Mouse (Mus musculus): ENCODE results near the gene Ncs1. TPM values are rescaled to one million over a fixed set of nuclear protein-coding genes. Genes with fewer than 3 reads are reported as not detected.

The Ncs1 gene
- polyA plus RNA-seq, 1 experiment from 2014 or later = 11.8 TPM

GRCm38 (mm10) chr2:31281138-31281537 lies 35.5 kb downstream of the Ncs1 start:
- Histone ChIP-seq H3K9ac (ENCODE audit: low read length) (no peak overlapping the region), H3K27me3 (ENCODE audit: control insufficient read depth, insufficient read depth, low read depth, low read length) (no peaks in the 10 kb centered on the region), H3K4me1 (replicated peaks; ENCODE audit: control insufficient read depth, insufficient read depth, low read length) (no peaks in the 10 kb centered on the region), H3K4me3 (ENCODE audit: low read length) (no peak overlapping the region), H3K9me3 (ENCODE audit: control insufficient read depth, low read length) (no peaks in the 10 kb centered on the region), H3K36me3 (ENCODE audit: control insufficient read depth, insufficient read depth, low read length) (no peaks in the 10 kb centered on the region), H3K27ac (ENCODE audit: low read length) (no peak overlapping the region), H3K4me2 (ENCODE audit: low read depth, low read length) (no peak overlapping the region)
- 78% methylated on average over 8 of the region's 8 CpGs for WGBS
- no peak for ATAC-seq (ENCODE audit: low read depth)

- WGBS = 57% methylated on average over 7 of the region's 7 CpGs
- no peak overlapping the region for H3K9ac ChIP-seq (ENCODE audit: low read length)
- H3K36me3 ChIP-seq (ENCODE audit: control insufficient read depth, insufficient read depth, low read length) = 0 out of 2 replicates have a peak, but pooled peaks cover 2% of the 10 kb centered on the region
These were observed 36.6 kb downstream of the Ncs1 start for GRCm38 (mm10) chr2:31282266-31282665.

GRCm38 (mm10) chr2:31282880-31283279 lies 37.3 kb downstream of the Ncs1 start:
- H3K36me3 ChIP-seq (ENCODE audit: control insufficient read depth, insufficient read depth, low read length) = 0 out of 2 replicates have a peak, but pooled peaks cover 2% of the 10 kb centered on the region
- no peak overlapping the region for H3K9ac ChIP-seq (ENCODE audit: low read length)
- no peak overlapping the region for H3K4me2 ChIP-seq (ENCODE audit: low read depth, low read length)
- H3K9me3 ChIP-seq (ENCODE audit: control insufficient read depth, low read length) = no peaks in the 10 kb centered on the region
- ATAC-seq (ENCODE audit: low read depth) = no peak
- no peak overlapping the region for H3K27ac ChIP-seq (ENCODE audit: low read length)
- H3K4me3 ChIP-seq (ENCODE audit: low read length) = no peak overlapping the region
- H3K27me3 ChIP-seq (ENCODE audit: control insufficient read depth, insufficient read depth, low read depth, low read length) = no peaks in the 10 kb centered on the region
- 94% methylated on average over 12 of the region's 12 CpGs for WGBS
- no peaks in the 10 kb centered on the region for H3K4me1 ChIP-seq (replicated peaks; ENCODE audit: control insufficient read depth, insufficient read depth, low read length)

More at GRCm38 (mm10) chr2:31282266-31282665, 36.6 kb downstream of the Ncs1 start:
- Histone ChIP-seq H3K9me3 (ENCODE audit: control insufficient read depth, low read length) (no peaks in the 10 kb centered on the region), H3K4me1 (replicated peaks; ENCODE audit: control insufficient read depth, insufficient read depth, low read length) (no peaks in the 10 kb centered on the region), H3K27me3 (ENCODE audit: control insufficient read depth, insufficient read depth, low read depth, low read length) (no peaks in the 10 kb centered on the region), H3K27ac (ENCODE audit: low read length) (no peak overlapping the region), H3K4me2 (ENCODE audit: low read depth, low read length) (no peak overlapping the region), H3K4me3 (ENCODE audit: low read length) (no peak overlapping the region)
- ATAC-seq (ENCODE audit: low read depth) = no peak

- no peaks in the 10 kb centered on the region for H3K9me3 ChIP-seq (ENCODE audit: control insufficient read depth, low read length)
- peaks cover 4% of the 10 kb centered on the region; the same call in 1 of the 2 replicates for H3K36me3 ChIP-seq (ENCODE audit: control insufficient read depth, insufficient read depth, low read length)
- WGBS = 82% methylated on average over 5 of the region's 5 CpGs
- H3K27me3 ChIP-seq (ENCODE audit: control insufficient read depth, insufficient read depth, low read depth, low read length) = no peaks in the 10 kb centered on the region
- no peak for ATAC-seq (ENCODE audit: low read depth)
- no peak overlapping the region for H3K9ac ChIP-seq (ENCODE audit: low read length)
- no peak overlapping the region for H3K4me2 ChIP-seq (ENCODE audit: low read depth, low read length)
- H3K4me1 ChIP-seq (replicated peaks; ENCODE audit: control insufficient read depth, insufficient read depth, low read length) = no peaks in the 10 kb centered on the region
- H3K27ac ChIP-seq (ENCODE audit: low read length) = no peak overlapping the region
- H3K4me3 ChIP-seq (ENCODE audit: low read length) = no peak overlapping the region
These were observed 38.9 kb downstream of the Ncs1 start for GRCm38 (mm10) chr2:31284531-31284930.

GRCm38 (mm10) chr2:31291421-31291820 lies 45.8 kb downstream of the Ncs1 start:
- H3K4me3 ChIP-seq (ENCODE audit: low read length) = no peak overlapping the region
- H3K4me2 ChIP-seq (ENCODE audit: low read depth, low read length) = no peak overlapping the region
- no peaks in the 10 kb centered on the region for H3K27me3 ChIP-seq (ENCODE audit: control insufficient read depth, insufficient read depth, low read depth, low read length)
- H3K36me3 ChIP-seq (ENCODE audit: control insufficient read depth, insufficient read depth, low read length) = peaks cover 4% of the 10 kb centered on the region; the same call in 1 of the 2 replicates
- no peak for ATAC-seq (ENCODE audit: low read depth)
- H3K4me1 ChIP-seq (replicated peaks; ENCODE audit: control insufficient read depth, insufficient read depth, low read length) = no peaks in the 10 kb centered on the region
- no peak overlapping the region for H3K27ac ChIP-seq (ENCODE audit: low read length)
- 8% methylated on average over 6 of the region's 6 CpGs for WGBS
- H3K9ac ChIP-seq (ENCODE audit: low read length) = no peak overlapping the region
- H3K9me3 ChIP-seq (ENCODE audit: control insufficient read depth, low read length) = no peaks in the 10 kb centered on the region

GRCm38 (mm10) chr2:31294985-31295384 lies 49.4 kb downstream of the Ncs1 start:
- H3K27me3 ChIP-seq (ENCODE audit: control insufficient read depth, insufficient read depth, low read depth, low read length) = no peaks in the 10 kb centered on the region
- H3K36me3 ChIP-seq (ENCODE audit: control insufficient read depth, insufficient read depth, low read length) = no peaks in the 10 kb centered on the region
- ATAC-seq (ENCODE audit: low read depth) = no peak
- no peak overlapping the region for H3K4me3 ChIP-seq (ENCODE audit: low read length)
- no peaks in the 10 kb centered on the region for H3K9me3 ChIP-seq (ENCODE audit: control insufficient read depth, low read length)
- WGBS = 4% methylated on average over 4 of the region's 4 CpGs
- H3K9ac ChIP-seq (ENCODE audit: low read length) = no peak overlapping the region
- H3K27ac ChIP-seq (ENCODE audit: low read length) = no peak overlapping the region
- H3K4me1 ChIP-seq (replicated peaks; ENCODE audit: control insufficient read depth, insufficient read depth, low read length) = peaks cover 4% of the 10 kb centered on the region; the same call in 1 of the 2 replicates
- no peak overlapping the region for H3K4me2 ChIP-seq (ENCODE audit: low read depth, low read length)

- H3K9me3 ChIP-seq (ENCODE audit: control insufficient read depth, low read length) = no peaks in the 10 kb centered on the region
- H3K27me3 ChIP-seq (ENCODE audit: control insufficient read depth, insufficient read depth, low read depth, low read length) = no peaks in the 10 kb centered on the region
- WGBS = 78% methylated on average over 6 of the region's 6 CpGs
- no peak overlapping the region for H3K9ac ChIP-seq (ENCODE audit: low read length)
- H3K4me1 ChIP-seq (replicated peaks; ENCODE audit: control insufficient read depth, insufficient read depth, low read length) = peaks cover 4% of the 10 kb centered on the region; the same call in 1 of the 2 replicates
- H3K27ac ChIP-seq (ENCODE audit: low read length) = no peak overlapping the region
- H3K36me3 ChIP-seq (ENCODE audit: control insufficient read depth, insufficient read depth, low read length) = no peaks in the 10 kb centered on the region
- H3K4me3 ChIP-seq (ENCODE audit: low read length) = no peak overlapping the region
- no peak overlapping the region for H3K4me2 ChIP-seq (ENCODE audit: low read depth, low read length)
- no peak for ATAC-seq (ENCODE audit: low read depth)
These were observed 50.8 kb downstream of the Ncs1 start for GRCm38 (mm10) chr2:31296395-31296794.

GRCm38 (mm10) chr2:31297602-31298268 lies 52.1 kb downstream of the Ncs1 start:
- Histone ChIP-seq H3K9me3 (ENCODE audit: control insufficient read depth, low read length) (no peaks in the 10 kb centered on the region), H3K27ac (ENCODE audit: low read length) (no peak overlapping the region), H3K27me3 (ENCODE audit: control insufficient read depth, insufficient read depth, low read depth, low read length) (no peaks in the 10 kb centered on the region), H3K36me3 (ENCODE audit: control insufficient read depth, insufficient read depth, low read length) (no peaks in the 10 kb centered on the region), H3K4me1 (replicated peaks; ENCODE audit: control insufficient read depth, insufficient read depth, low read length) (peaks cover 4% of the 10 kb centered on the region; the same call in 1 of the 2 replicates), H3K9ac (ENCODE audit: low read length) (peak overlapping the region; percentile 63), H3K4me2 (ENCODE audit: low read depth, low read length) (peak overlapping the region; percentile 70), H3K4me3 (ENCODE audit: low read length) (peak overlapping the region; percentile 55)
- ATAC-seq (ENCODE audit: low read depth) = peak; percentile 91
- WGBS = 6% methylated on average over 17 of the region's 17 CpGs

GRCm38 (mm10) chr2:31298814-31299213 lies 53.2 kb downstream of the Ncs1 start:
- 30% methylated on average over 4 of the region's 4 CpGs for WGBS
- no peak overlapping the region for H3K4me3 ChIP-seq (ENCODE audit: low read length)
- ATAC-seq (ENCODE audit: low read depth) = no peak

More at GRCm38 (mm10) chr2:31298814-31299213, 53.2 kb downstream of the Ncs1 start:
- H3K4me1 ChIP-seq (replicated peaks; ENCODE audit: control insufficient read depth, insufficient read depth, low read length) = peaks cover 4% of the 10 kb centered on the region; the same call in 1 of the 2 replicates
- H3K9ac ChIP-seq (ENCODE audit: low read length) = peak overlapping the region; percentile 63
- H3K27me3 ChIP-seq (ENCODE audit: control insufficient read depth, insufficient read depth, low read depth, low read length) = no peaks in the 10 kb centered on the region
- no peak overlapping the region for H3K27ac ChIP-seq (ENCODE audit: low read length)
- no peaks in the 10 kb centered on the region for H3K36me3 ChIP-seq (ENCODE audit: control insufficient read depth, insufficient read depth, low read length)
- H3K4me2 ChIP-seq (ENCODE audit: low read depth, low read length) = peak overlapping the region; percentile 70; the same call in 1 of the 2 replicates
- H3K9me3 ChIP-seq (ENCODE audit: control insufficient read depth, low read length) = no peaks in the 10 kb centered on the region
